Mouse (Mus musculus): ENCODE results near the gene Tcf7l1.

Gene Tcf7l1

GRCm38 (mm10) chr6:72698559-72698958 is 90.5 kb downstream of the Tcf7l1 start:
- in situ Hi-C loops (cut with MboI), result no loop called here

- in situ Hi-C loops (cut with MboI), result no loop called here
These were observed 92.3 kb downstream of the Tcf7l1 start for GRCm38 (mm10) chr6:72696601-72697335.

GRCm38 (mm10) chr6:72694791-72695204 is 94.3 kb downstream of the Tcf7l1 start:
- in situ Hi-C loops (cut with MboI), result no loop called here

- in situ Hi-C loops (cut with MboI), result no loop called here
These were observed 94.8 kb downstream of the Tcf7l1 start for GRCm38 (mm10) chr6:72694047-72694790.

- in situ Hi-C loops (cut with MboI), result no loop called here
These were observed 96.6 kb downstream of the Tcf7l1 start for GRCm38 (mm10) chr6:72692469-72692868.

GRCm38 (mm10) chr6:72691549-72691948 is 97.5 kb downstream of the Tcf7l1 start:
- in situ Hi-C loops (cut with MboI), result no loop called here

- in situ Hi-C loops (cut with MboI), result no loop called here
These were observed 98.5 kb downstream of the Tcf7l1 start for GRCm38 (mm10) chr6:72690595-72690994.

GRCm38 (mm10) chr6:72690001-72690400 is 99.1 kb downstream of the Tcf7l1 start:
- in situ Hi-C loops (cut with MboI), result no loop called here

GRCm38 (mm10) chr6:72689046-72689445 is 100.0 kb downstream of the Tcf7l1 start:
- in situ Hi-C loops (cut with MboI), result no loop called here

- in situ Hi-C loops (cut with MboI), result no loop called here
These were observed 103.9 kb downstream of the Tcf7l1 start for GRCm38 (mm10) chr6:72685165-72685564.

GRCm38 (mm10) chr6:72684260-72684805 is 104.7 kb downstream of the Tcf7l1 start:
- in situ Hi-C loops (cut with MboI), result no loop called here

GRCm38 (mm10) chr6:72682238-72682637 is 106.8 kb downstream of the Tcf7l1 start:
- in situ Hi-C loops (cut with MboI), result no loop called here

- in situ Hi-C loops (cut with MboI), result no loop called here
These were observed 108.1 kb downstream of the Tcf7l1 start for GRCm38 (mm10) chr6:72680936-72681335.

GRCm38 (mm10) chr6:72678631-72679030 is 110.4 kb downstream of the Tcf7l1 start:
- in situ Hi-C loops (cut with MboI), result no loop called here

- in situ Hi-C loops (cut with MboI), result no loop called here
These were observed 111.4 kb downstream of the Tcf7l1 start for GRCm38 (mm10) chr6:72677510-72678220.

GRCm38 (mm10) chr6:72677079-72677478 is 112.0 kb downstream of the Tcf7l1 start:
- in situ Hi-C loops (cut with MboI), result no loop called here

GRCm38 (mm10) chr6:72676376-72676775 is 112.7 kb downstream of the Tcf7l1 start:
- in situ Hi-C loops (cut with MboI), result no loop called here

GRCm38 (mm10) chr6:72673751-72674150 is 115.3 kb downstream of the Tcf7l1 start:
- in situ Hi-C loops (cut with MboI), result no loop called here

GRCm38 (mm10) chr6:72671129-72671528 is 117.9 kb downstream of the Tcf7l1 start:
- in situ Hi-C loops (cut with MboI), result no loop called here

- in situ Hi-C loops (cut with MboI), result no loop called here
These were observed 122.0 kb downstream of the Tcf7l1 start for GRCm38 (mm10) chr6:72667021-72667420.

- in situ Hi-C loops (cut with MboI), result no loop called here
These were observed 124.8 kb downstream of the Tcf7l1 start for GRCm38 (mm10) chr6:72664290-72664689.

- in situ Hi-C loops (cut with MboI), result no loop called here
These were observed 126.1 kb downstream of the Tcf7l1 start for GRCm38 (mm10) chr6:72663000-72663399.
